Mouse (Mus musculus): ENCODE measurements around the gene Rtf1. TPM values are rescaled to one million over a fixed set of nuclear protein-coding genes. Genes with fewer than 3 reads are reported as not detected.

Gene Rtf1
- polyA plus RNA-seq, 1 experiment from 2014 or later = 18.3 TPM

- Histone ChIP-seq H3K27ac (no peak overlapping the region), H3K4me2 (no peak overlapping the region), H3K36me3 (peaks cover 33% of the 10 kb centered on the region), H3K27me3 (peaks cover 23% of the 10 kb centered on the region), H3K4me3 (replicated peaks) (no peak overlapping the region), H3K9me3 (replicated peaks) (no peaks in the 10 kb centered on the region), H3K9ac (no peak overlapping the region), H3K4me1 (replicated peaks) (peaks cover 21% of the 10 kb centered on the region)
- no peak for DNase-seq
- no peak for ATAC-seq (ENCODE audit: low read depth)
- 23% methylated on average over 12 of the region's 12 CpGs for whole genome bisulfite sequencing (ENCODE audit: insufficient replicate concordance)
Observed at GRCm38 (mm10) chr2:119737124-119737523, 62.3 kb downstream of the Rtf1 start.

DNA sequence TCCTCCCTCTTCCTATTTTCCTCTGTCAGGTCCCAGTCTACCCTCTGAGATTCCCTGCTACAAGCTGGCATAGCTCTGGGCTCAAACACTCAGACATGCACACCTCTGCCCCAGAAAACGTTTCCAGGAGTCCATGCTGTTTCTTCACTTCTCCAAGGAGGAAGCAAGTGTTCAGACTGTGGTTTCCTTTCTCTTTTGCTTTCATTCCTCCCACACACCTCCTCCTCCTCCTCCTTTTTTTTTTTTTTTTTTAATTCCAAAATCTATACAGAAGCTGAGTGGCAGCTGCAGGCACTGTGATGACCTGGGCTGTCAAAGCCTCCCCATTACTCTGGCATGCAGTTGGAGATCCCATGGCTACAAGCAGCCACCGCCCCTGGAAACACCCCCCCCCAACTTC lies 65.7 kb downstream of the Rtf1 start:
- Histone ChIP-seq H3K4me1 (replicated peaks) (peaks cover 52% of the 10 kb centered on the region), H3K9ac (no peak overlapping the region), H3K36me3 (peaks cover under 1% of the 10 kb centered on the region; the same call in 1 of the 2 replicates), H3K27me3 (peaks cover 55% of the 10 kb centered on the region), H3K4me3 (replicated peaks) (no peak overlapping the region), H3K9me3 (replicated peaks) (no peaks in the 10 kb centered on the region), H3K27ac (no peak overlapping the region), H3K4me2 (peak overlapping the region; percentile 99; the same call in 1 of the 2 replicates)
- DNase-seq = no peak
- no peak for ATAC-seq (ENCODE audit: low read depth)
- 20% methylated on average over 2 of the region's 2 CpGs for WGBS (ENCODE audit: insufficient replicate concordance)

DNA sequence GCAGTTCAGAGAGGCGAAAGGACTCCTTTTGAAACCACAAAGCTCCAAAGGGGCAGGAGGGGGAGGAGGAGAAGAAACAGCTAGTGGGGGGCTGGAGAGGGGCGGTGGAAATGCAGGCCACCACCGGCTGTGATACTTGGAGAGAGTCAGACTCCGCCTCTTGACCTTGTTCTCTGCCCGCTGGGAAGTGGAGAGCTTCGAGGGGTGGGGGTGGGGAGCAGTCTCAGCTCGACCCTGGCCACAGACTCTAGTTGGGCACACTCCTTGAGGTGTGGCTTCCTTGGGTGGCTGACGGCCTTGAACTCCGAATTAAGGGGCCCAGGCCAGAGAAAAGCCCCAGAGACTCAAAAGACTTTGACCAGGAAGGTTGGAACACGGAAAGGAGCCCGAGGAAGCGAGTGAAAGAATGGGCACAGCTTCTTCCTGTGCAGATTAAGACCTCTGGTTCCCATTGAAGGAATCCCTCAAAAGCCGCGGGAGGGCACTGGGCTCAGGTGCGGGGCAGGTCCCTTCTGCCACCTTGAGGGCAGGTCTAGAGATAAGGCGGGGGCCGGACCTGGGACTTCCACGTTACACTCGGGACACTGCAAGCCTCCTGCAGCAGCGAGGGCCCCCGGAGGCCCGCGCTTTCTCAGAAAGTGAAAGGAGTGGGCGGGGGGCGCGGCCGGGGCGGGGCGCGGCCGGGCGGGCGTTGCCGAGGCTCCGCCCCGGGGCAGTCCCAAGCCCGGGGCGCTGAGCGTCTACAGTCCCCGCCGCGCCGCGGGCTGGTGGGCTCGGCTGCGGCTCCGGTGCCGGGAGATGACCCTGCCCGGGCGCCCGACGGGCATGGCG lies 66.9 kb downstream of the Rtf1 start, which contains the start of gene Itpka:
TSS of gene Itpka (plus strand) at position 757 of the 831 bp plus-strand sequence.
- under 1% methylated on average over 46 of the region's 53 CpGs for WGBS (ENCODE audit: insufficient replicate concordance)
- H3K36me3 ChIP-seq = no peaks in the 10 kb centered on the region
- H3K27ac ChIP-seq = peak within 1 kb of the TSS; percentile 78
- ATAC-seq (ENCODE audit: low read depth) (peak; percentile 71), DNase-seq (peak; percentile 56)
- peaks cover 55% of the 10 kb centered on the region for H3K4me1 ChIP-seq (replicated peaks)
- H3K27me3 ChIP-seq = peaks cover 62% of the 10 kb centered on the region
- H3K4me3 ChIP-seq (replicated peaks) = peak within 1 kb of the TSS; percentile 68
- peak within 1 kb of the TSS; percentile 99 for H3K4me2 ChIP-seq
- H3K9me3 ChIP-seq (replicated peaks) = no peaks in the 10 kb centered on the region
- H3K9ac ChIP-seq = peak within 1 kb of the TSS; percentile 75

- H3K4me3 ChIP-seq (replicated peaks) = peak overlapping the region; percentile 68
- ATAC-seq (ENCODE audit: low read depth) (peak; percentile 15; the same call in 1 of the 2 replicates), DNase-seq (peak; percentile 41)
- peaks cover 61% of the 10 kb centered on the region for H3K27me3 ChIP-seq
- H3K4me2 ChIP-seq = peak overlapping the region; percentile 99
- H3K4me1 ChIP-seq (replicated peaks) = peaks cover 49% of the 10 kb centered on the region
- 1% methylated on average over 70 of the region's 70 CpGs for WGBS (ENCODE audit: insufficient replicate concordance)
- no peaks in the 10 kb centered on the region for H3K9me3 ChIP-seq (replicated peaks)
- H3K36me3 ChIP-seq = no peaks in the 10 kb centered on the region
- H3K9ac ChIP-seq = peak overlapping the region; percentile 75
- peak overlapping the region; percentile 78; the same call in 1 of the 2 replicates for H3K27ac ChIP-seq
Observed at GRCm38 (mm10) chr2:119742461-119743175, 67.8 kb downstream of the Rtf1 start.

GRCm38 (mm10) chr2:119743176-119743807 lies 68.4 kb downstream of the Rtf1 start:
- Histone ChIP-seq H3K36me3 (no peaks in the 10 kb centered on the region), H3K4me1 (replicated peaks) (peaks cover 49% of the 10 kb centered on the region), H3K9me3 (replicated peaks) (no peaks in the 10 kb centered on the region), H3K4me2 (peak overlapping the region; percentile 99), H3K4me3 (replicated peaks) (peak overlapping the region; percentile 68), H3K27me3 (peaks cover 61% of the 10 kb centered on the region), H3K27ac (no peak overlapping the region), H3K9ac (peak overlapping the region; percentile 75)
- DNase-seq (no peak), ATAC-seq (ENCODE audit: low read depth) (no peak)
- 12% methylated on average over 31 of the region's 31 CpGs for WGBS (ENCODE audit: insufficient replicate concordance)

- Histone ChIP-seq H3K4me3 (replicated peaks) (peak overlapping the region; percentile 68), H3K27me3 (peaks cover 60% of the 10 kb centered on the region), H3K9ac (peak overlapping the region; percentile 60), H3K9me3 (replicated peaks) (no peaks in the 10 kb centered on the region), H3K27ac (no peak overlapping the region), H3K36me3 (no peaks in the 10 kb centered on the region), H3K4me2 (peak overlapping the region; percentile 99), H3K4me1 (replicated peaks) (peaks cover 49% of the 10 kb centered on the region)
- DNase-seq = no peak
- 12% methylated on average over 22 of the region's 22 CpGs for WGBS (ENCODE audit: insufficient replicate concordance)
- no peak for ATAC-seq (ENCODE audit: low read depth)
Observed at GRCm38 (mm10) chr2:119743808-119744162, 68.9 kb downstream of the Rtf1 start.

- Histone ChIP-seq H3K4me2 (peak overlapping the region; percentile 99), H3K36me3 (no peaks in the 10 kb centered on the region), H3K9ac (peak overlapping the region; percentile 60), H3K27me3 (peaks cover 67% of the 10 kb centered on the region), H3K4me1 (replicated peaks) (peaks cover 49% of the 10 kb centered on the region), H3K27ac (0 out of 2 replicates have a peak overlapping the region, but pooled peaks have one; percentile 7), H3K9me3 (replicated peaks) (no peaks in the 10 kb centered on the region), H3K4me3 (replicated peaks) (peak overlapping the region; percentile 68)
- WGBS (ENCODE audit: insufficient replicate concordance) = 3% methylated on average over 46 of the region's 46 CpGs
- ATAC-seq (ENCODE audit: low read depth) (peak; percentile 80), DNase-seq (peak; percentile 61)
Observed at GRCm38 (mm10) chr2:119744163-119745111, 69.6 kb downstream of the Rtf1 start.

- no peak overlapping the region for H3K27ac ChIP-seq
- no peaks in the 10 kb centered on the region for H3K9me3 ChIP-seq (replicated peaks)
- no peak for DNase-seq
- peaks cover 75% of the 10 kb centered on the region for H3K27me3 ChIP-seq
- no peak for ATAC-seq (ENCODE audit: low read depth)
- no peaks in the 10 kb centered on the region for H3K36me3 ChIP-seq
- whole genome bisulfite sequencing (ENCODE audit: insufficient replicate concordance) = 8% methylated on average over 1 of the region's 1 CpGs
- H3K4me2 ChIP-seq = peak overlapping the region; percentile 99; the same call in 1 of the 2 replicates
- H3K4me3 ChIP-seq (replicated peaks) = no peak overlapping the region
- peaks cover 49% of the 10 kb centered on the region for H3K4me1 ChIP-seq (replicated peaks)
- no peak overlapping the region for H3K9ac ChIP-seq
Observed at GRCm38 (mm10) chr2:119745281-119745680, 70.4 kb downstream of the Rtf1 start.

DNA sequence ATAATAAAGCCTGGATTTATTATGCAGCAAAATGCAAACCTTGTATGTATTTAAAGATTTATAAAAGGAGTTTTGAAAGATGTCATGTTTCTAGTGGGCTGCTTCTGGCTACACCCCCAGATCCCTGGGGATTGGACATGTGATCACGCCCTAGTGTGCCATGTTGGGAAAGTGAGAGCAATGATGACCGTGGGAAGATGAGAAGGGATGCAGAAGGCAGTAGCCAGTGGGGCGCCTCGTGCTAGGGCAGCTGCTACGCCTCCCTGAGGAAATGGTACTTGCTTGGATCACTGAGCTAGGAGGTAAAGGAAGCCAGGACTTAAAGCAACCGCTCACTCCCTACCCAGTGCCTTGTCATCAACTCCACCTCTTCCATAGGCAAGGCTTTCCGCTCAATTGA lies 72.7 kb downstream of the Rtf1 start:
- H3K27ac ChIP-seq = no peak overlapping the region
- H3K4me3 ChIP-seq (replicated peaks) = no peak overlapping the region
- ATAC-seq (ENCODE audit: low read depth) (no peak), DNase-seq (no peak)
- H3K9ac ChIP-seq = no peak overlapping the region
- no peaks in the 10 kb centered on the region for H3K36me3 ChIP-seq
- WGBS (ENCODE audit: insufficient replicate concordance) = 69% methylated on average over 7 of the region's 7 CpGs
- H3K9me3 ChIP-seq (replicated peaks) = no peaks in the 10 kb centered on the region
- peaks cover 95% of the 10 kb centered on the region for H3K27me3 ChIP-seq
- no peak overlapping the region for H3K4me2 ChIP-seq
- H3K4me1 ChIP-seq (replicated peaks) = peaks cover 29% of the 10 kb centered on the region

DNA sequence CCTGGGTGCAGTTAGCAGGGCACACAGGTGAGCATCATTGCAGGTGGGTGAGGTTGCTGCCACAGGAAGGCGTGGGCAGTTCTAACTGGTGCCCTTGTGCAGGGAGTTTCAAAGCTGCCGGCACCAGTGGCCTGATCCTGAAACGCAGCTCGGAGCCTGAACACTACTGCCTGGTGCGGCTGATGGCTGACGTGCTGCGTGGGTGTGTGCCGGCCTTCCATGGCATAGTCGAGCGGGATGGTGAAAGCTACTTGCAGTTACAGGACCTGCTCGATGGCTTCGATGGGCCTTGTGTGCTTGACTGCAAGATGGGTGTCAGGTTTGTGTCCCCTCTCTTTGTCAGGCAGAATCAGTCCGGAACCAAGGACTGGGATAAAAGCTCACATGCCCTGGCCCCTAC lies 74.4 kb downstream of the Rtf1 start:
- peaks cover 95% of the 10 kb centered on the region for H3K27me3 ChIP-seq
- H3K4me2 ChIP-seq = no peak overlapping the region
- ATAC-seq (ENCODE audit: low read depth) (no peak), DNase-seq (no peak)
- peaks cover 12% of the 10 kb centered on the region for H3K4me1 ChIP-seq (replicated peaks)
- no peaks in the 10 kb centered on the region for H3K36me3 ChIP-seq
- WGBS (ENCODE audit: insufficient replicate concordance) = 64% methylated on average over 13 of the region's 13 CpGs
- no peak overlapping the region for H3K4me3 ChIP-seq (replicated peaks)
- H3K27ac ChIP-seq = no peak overlapping the region
- no peak overlapping the region for H3K9ac ChIP-seq
- H3K9me3 ChIP-seq (replicated peaks) = no peaks in the 10 kb centered on the region

Data from liver, embryonic 13.5 days (tissue).